Mouse (Mus musculus): ENCODE results near the gene Unkl.

DNA sequence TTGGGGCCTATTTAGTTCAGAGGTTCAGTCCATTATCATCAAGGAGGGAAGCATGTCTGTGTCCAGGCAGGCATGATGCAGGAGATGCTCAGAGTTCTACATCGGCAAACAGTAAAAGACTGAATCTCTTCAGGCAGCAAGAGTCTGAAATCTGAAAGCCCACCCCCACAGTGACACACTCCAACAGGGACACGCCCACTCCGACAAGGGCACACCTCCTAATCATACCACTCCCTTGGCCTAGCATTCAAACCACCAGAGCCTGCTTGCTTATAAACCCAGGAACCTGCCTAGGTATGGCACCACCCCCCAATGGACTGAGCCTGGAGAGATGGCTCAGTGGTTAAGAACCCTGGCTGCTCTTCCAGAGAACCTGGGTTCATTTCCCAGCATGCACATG lies 27.2 kb downstream of the Unkl start:
- TF ChIP-seq CTCF (IDR thresholded peaks at IDR 0.05; ENCODE audit: low read depth) (no peak), EP300 (IDR thresholded peaks at IDR 0.05; ENCODE audit: low read depth) (no peak)

Data from liver, embryonic 14.5 days (tissue).